Mouse (Mus musculus) forelimb bud, embryonic 11.5 days (tissue): ENCODE measurements around the gene Pfkl.
"Not testable (repeated sequence)": the region's sequence is repeated elsewhere in the genome, so short reads cannot be mapped to it uniquely, and the experiment has no call there.

Experiments used
- DNase-seq: peaks from one replicate; pipeline ENCODE4 v3.0.0-alpha.2; 2012; ENCODE audit warnings: low read depth, low spot score

Pfkl gene

DNA sequence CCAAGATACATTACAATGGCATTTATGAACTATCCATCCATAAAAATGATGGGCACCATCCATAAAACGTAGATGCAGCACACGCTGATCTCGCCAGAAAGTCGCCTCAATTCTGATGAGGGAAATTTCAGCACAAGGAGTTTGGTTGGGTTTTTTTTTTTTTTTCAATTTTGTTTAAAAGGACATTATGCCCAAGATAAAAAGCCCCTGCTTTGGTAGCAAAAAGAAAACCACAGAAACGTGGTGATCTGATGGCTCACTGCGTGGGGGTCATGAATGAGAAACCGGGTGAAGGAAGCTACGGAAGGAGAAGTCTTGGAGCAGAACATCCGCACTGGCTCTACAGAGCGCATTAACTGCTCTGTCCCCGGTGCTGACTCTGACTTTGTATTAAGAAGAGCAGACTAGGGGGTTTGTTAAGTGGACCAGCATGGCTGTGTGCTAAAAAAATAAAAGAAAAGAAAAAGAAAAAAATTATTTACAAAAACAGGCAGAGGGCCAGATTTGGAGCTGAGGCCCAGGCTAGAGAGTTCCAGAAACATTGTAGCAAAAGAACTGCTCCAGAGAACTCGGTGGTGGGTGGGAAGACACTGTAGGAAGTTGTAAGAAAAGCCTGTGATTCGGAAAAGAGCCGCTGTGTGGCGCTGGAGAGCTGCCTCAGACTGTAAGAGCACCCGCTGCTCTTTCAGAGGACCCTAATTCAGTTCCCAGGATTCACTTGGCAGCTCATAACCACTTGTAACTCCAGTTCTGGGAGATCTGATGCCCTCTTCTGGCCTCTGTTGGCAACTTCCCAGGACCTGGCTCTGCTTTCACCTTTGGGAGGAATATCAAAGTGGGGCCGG lies 38.0 kb downstream of the Pfkl start:
- peak; percentile 34 for DNase-seq

DNA sequence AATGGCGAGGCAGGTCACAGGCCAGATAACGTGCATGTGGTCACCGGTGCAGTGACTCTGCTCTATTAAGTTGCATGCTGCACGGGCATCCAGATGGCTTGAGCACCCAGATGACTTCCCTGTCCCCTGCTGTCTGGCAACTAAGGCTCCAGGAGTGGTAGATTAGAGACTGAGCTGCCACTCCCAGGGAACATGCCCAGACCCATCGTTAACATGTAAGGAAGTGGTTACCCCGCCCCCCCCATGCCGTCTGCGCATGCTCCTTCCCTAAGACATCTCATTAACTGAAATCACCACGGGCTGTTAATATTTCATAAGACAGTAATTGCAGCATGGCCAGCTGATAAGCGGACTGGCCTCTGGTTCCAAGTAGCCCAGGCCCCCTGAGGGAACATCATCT lies 38.7 kb downstream of the Pfkl start:
- no peak for DNase-seq

DNA sequence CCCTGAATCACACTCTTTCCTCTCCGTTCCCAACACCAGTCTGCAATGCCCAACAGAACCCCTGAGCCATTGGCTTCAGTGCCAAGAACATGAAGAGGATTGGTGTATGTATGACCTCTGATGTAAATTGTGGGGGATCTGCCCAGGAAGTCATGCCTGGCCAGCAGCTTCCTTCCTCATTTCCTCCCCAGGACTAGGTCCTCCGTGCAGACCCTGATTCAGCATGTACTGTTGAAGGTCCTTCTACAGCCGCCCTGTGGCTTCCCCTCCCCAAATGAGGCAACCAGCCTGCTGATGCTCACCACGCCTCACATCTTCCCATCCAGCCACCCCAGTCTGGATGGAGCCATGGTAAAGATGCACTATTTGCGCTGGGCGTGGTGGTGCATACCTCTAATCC lies 39.4 kb downstream of the Pfkl start, which contains the start of gene Trpm2:
Gene Trpm2, minus strand, starts transcription at position 83 of the 400 bp plus-strand sequence.
- no peak for DNase-seq

DNA sequence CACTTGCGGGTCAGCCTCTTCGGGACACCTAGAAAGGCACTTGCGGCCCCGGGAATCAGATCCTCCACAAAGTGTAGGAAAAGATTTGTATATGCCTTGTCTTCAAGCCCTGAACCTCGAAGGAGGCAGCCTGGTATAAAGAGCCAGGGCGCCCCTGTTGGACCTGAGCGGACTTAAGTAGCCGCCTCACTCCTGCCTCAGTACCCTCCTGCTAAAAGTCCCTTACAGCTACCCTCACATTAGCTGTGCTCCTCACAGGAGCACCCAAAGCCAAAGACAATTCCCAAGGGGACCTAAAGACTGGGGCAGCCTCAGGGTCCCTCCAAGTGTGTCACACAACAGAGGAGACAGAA lies 39.9 kb downstream of the Pfkl start:
- DNase-seq = no peak

DNA sequence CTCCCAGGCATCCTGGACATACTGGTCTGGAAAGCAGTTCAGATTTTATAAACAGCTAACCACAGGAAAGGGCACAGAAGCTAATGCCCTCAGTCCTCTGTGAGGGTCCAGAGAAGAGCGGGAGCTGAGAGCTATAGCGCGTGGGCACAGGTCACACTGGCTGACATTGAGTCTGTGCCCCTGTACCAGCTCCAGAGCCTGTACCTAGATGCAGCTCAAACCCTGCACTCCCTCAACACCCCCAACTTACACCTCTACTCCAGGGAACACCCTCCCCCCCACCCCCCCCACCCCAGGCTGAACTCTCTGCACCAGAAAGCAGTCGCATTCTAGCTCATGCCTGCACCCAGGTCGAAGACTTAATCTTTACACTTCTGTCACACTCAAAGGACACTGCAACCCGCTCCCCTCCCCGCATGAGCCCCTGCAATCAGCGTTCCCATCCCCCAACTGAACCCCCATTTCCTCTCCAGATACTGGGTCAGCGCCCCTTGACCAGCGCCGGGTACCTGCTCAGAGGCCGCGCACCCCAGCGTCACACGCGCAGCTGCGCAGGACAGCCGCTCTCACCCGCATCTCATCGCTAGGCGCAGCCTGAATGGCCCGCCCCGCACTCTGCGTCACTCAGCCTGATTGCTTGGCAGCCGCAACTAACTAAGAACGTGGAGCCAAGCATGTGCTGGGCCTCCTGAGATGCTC lies 40.5 kb downstream of the Pfkl start:
- DNase-seq = peak; percentile 23

DNA sequence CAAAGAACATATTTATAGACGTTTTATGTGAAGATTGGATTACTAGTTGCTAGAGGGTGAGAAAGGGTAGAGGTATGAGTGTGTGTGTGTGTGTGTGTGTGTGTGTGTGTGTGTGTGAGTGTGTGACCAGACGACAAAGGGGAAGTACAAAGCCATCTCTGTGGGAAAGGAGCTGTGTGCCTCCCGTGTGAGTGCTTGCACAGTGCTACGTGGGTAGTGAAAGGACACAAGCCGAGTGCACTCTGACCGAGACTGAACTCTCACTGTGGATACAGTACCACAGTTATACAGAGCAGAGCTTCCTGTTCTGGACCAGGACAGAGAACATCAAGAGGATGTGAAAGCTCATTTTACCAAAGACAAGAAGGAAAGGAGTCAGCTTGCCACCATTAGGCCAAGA lies 45.9 kb downstream of the Pfkl start:
- DNase-seq = no peak

DNA sequence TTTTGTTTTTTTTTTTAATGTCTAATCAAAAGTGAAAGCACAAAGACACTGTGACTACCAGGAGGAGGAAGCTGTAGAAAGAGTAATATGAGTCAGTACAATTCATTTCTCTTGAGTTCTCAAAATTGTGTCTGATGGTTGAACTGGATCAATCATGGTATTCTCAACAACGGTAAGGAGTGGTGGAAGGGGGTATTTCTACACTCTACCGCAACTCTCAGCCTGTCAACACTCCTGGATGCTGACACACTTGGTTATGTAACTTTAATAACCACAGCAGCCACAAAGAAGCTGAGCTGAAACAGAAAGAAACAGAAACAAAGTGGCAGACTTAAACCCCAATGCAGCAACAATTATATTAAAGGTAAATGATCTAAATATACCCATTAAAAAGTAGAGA lies 47.2 kb downstream of the Pfkl start:
- DNase-seq = no peak

DNA sequence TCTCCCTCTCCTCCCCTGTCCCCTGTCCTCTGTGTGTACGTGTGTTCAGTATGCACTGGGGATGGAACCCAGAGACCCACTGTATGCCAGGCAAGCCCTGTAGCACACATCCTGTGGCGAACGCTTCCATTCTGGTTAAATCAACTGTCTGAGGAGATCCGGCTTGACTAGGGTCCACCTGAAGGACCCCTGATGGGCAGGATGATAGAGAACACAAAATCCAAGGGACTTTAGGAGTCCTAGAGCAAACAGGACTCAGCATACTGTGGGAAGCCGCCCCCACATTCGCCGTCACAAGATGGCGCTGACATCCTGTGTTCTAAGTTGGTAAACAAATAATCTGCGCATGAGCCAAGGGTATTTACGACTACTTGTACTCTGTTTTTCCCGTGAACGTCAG lies 59.4 kb downstream of the Pfkl start:
- DNase-seq = not testable (repeated sequence)

DNA sequence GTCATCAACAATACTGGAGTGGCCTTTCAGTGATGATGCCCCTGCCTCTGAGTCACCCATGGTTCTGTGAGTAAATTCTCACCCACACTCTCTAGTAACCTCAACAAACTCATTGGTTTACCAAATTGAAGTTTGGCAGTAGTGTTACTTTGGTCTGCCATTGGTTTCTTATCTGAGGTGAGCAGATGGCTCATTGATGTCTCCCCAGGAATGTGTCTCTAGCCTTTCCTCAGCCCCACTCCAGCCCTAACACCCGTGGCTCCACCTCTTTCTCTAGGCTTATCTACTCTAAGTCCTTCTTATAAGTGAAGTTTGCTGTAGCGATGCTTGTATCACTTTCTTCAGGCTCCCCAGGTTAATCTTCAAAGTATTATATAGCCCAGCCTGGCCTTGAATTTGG lies 70.2 kb downstream of the Pfkl start:
- DNase-seq = no peak
